Mouse (Mus musculus) limb, embryonic 15.5 days (tissue): ENCODE data around the gene Pou3f3. TPM values are rescaled to one million over a fixed set of nuclear protein-coding genes. Genes with fewer than 3 reads are reported as not detected.

Source experiments
- ATAC-seq: fragments of 200-750 bp; cut with Nextera tagmentation; 2 replicates; pipeline ENCODE4 v1.8.0; 2017; ENCODE audit warnings: low read depth, moderate TSS enrichment; ENCODE audit not compliant: insufficient number of reproducible peaks, low FRiP score, low TSS enrichment
- H3K27ac ChIP-seq: fragments of 300-500 bp; sonication (generic); 2 replicates; pipeline ENCODE4 v1.5.1; 2015; ENCODE audit warnings: moderate library complexity, mild to moderate bottlenecking, inconsistent platforms
- H3K27me3 ChIP-seq: fragments of 300-500 bp; sonication (generic); 2 replicates; pipeline ENCODE4 v1.6.1; 2015; ENCODE audit warnings: inconsistent platforms
- H3K36me3 ChIP-seq: fragments of 300-500 bp; sonication (generic); 2 replicates; pipeline ENCODE4 v1.6.1; 2015; ENCODE audit warnings: inconsistent platforms
- H3K4me1 ChIP-seq: fragments of 300-500 bp; sonication (generic); 2 replicates; pipeline ENCODE4 v1.6.1; 2015; ENCODE audit warnings: inconsistent platforms
- H3K4me2 ChIP-seq: fragments of 300-500 bp; sonication (generic); 2 replicates; pipeline ENCODE4 v1.6.1; 2015; ENCODE audit warnings: mild to moderate bottlenecking, inconsistent platforms
- H3K4me3 ChIP-seq: fragments of 300-500 bp; sonication (generic); 2 replicates; pipeline ENCODE4 v1.5.1; 2015; ENCODE audit warnings: mild to moderate bottlenecking, inconsistent platforms
- H3K9ac ChIP-seq: fragments of 300-500 bp; sonication (generic); 2 replicates; pipeline ENCODE4 v1.6.1; 2015; ENCODE audit warnings: inconsistent platforms
- H3K9me3 ChIP-seq: fragments of 300-500 bp; sonication (generic); 2 replicates; pipeline ENCODE4 v1.6.1; 2016; ENCODE audit warnings: inconsistent platforms
- WGBS: fragments of 180-500 bp; shearing (Covaris S2); methylation state at CpG from one replicate; pipeline ENCODE4 v1.1.7; 2015; 5-methylcytosine and 5-hydroxymethylcytosine counted together
- polyA plus RNA-seq: library from polyadenylated mRNA; unstranded; fragments of >200 nt; fragmentation: Nextera tagmentation; extraction: Ambion mirVana; gene quantifications from 2 replicates; pipeline ENCODE4 v1.2.1, GENCODE M21; 2015

Gene Pou3f3
- polyA plus RNA-seq, 1 experiment from 2014 or later, result 0.86 TPM

- no peak for ATAC-seq
- H3K36me3 ChIP-seq, result no peaks in the 10 kb centered on the region
- peaks cover 15% of the 10 kb centered on the region for H3K4me1 ChIP-seq
- H3K27ac ChIP-seq, result no peak overlapping the region
- H3K4me2 ChIP-seq, result peak overlapping the region; percentile 71
- peak overlapping the region; percentile 7; the same call in 1 of the 2 replicates for H3K9ac ChIP-seq
- H3K27me3 ChIP-seq, result peaks cover 79% of the 10 kb centered on the region
- peak overlapping the region; percentile 34 for H3K4me3 ChIP-seq
- WGBS, result 1% methylated on average over 46 of the region's 46 CpGs
- no peaks in the 10 kb centered on the region for H3K9me3 ChIP-seq
These were observed 17.8 kb downstream of the Pou3f3 start for GRCm38 (mm10) chr1:42713104-42713932.

GRCm38 (mm10) chr1:42714016-42714931 is 18.7 kb downstream of the Pou3f3 start:
- WGBS, result 2% methylated on average over 23 of the region's 31 CpGs
- no peaks in the 10 kb centered on the region for H3K9me3 ChIP-seq
- no peaks in the 10 kb centered on the region for H3K36me3 ChIP-seq
- no peak overlapping the region for H3K27ac ChIP-seq
- H3K9ac ChIP-seq, result no peak overlapping the region
- peaks cover 17% of the 10 kb centered on the region for H3K4me1 ChIP-seq
- 0 out of 2 replicates have a peak, but pooled peaks have one; percentile 41 for ATAC-seq
- peak overlapping the region; percentile 34 for H3K4me3 ChIP-seq
- H3K27me3 ChIP-seq, result peaks cover 78% of the 10 kb centered on the region
- peak overlapping the region; percentile 71 for H3K4me2 ChIP-seq

GRCm38 (mm10) chr1:42718549-42718948 is 23.0 kb downstream of the Pou3f3 start:
- no peak for ATAC-seq
- H3K27me3 ChIP-seq, result peaks cover 49% of the 10 kb centered on the region
- H3K36me3 ChIP-seq, result no peaks in the 10 kb centered on the region
- WGBS, result 22% methylated on average over 5 of the region's 5 CpGs
- H3K27ac ChIP-seq, result no peak overlapping the region
- H3K9ac ChIP-seq, result no peak overlapping the region
- H3K4me3 ChIP-seq, result no peak overlapping the region
- no peak overlapping the region for H3K4me2 ChIP-seq
- H3K4me1 ChIP-seq, result peaks cover 10% of the 10 kb centered on the region
- H3K9me3 ChIP-seq, result no peaks in the 10 kb centered on the region

GRCm38 (mm10) chr1:42721353-42721752 is 25.8 kb downstream of the Pou3f3 start:
- Histone ChIP-seq H3K4me3 (no peak overlapping the region), H3K4me2 (no peak overlapping the region), H3K27ac (no peak overlapping the region), H3K4me1 (0 out of 2 replicates have a peak, but pooled peaks cover 2% of the 10 kb centered on the region), H3K27me3 (peaks cover 23% of the 10 kb centered on the region), H3K9me3 (no peaks in the 10 kb centered on the region), H3K36me3 (no peaks in the 10 kb centered on the region), H3K9ac (no peak overlapping the region)
- WGBS, result 67% methylated on average over 5 of the region's 5 CpGs
- no peak for ATAC-seq

GRCm38 (mm10) chr1:42723769-42724300 is 28.3 kb downstream of the Pou3f3 start:
- Histone ChIP-seq H3K27me3 (peaks cover 13% of the 10 kb centered on the region; the same call in 1 of the 2 replicates), H3K4me2 (no peak overlapping the region), H3K27ac (no peak overlapping the region), H3K36me3 (no peaks in the 10 kb centered on the region), H3K9ac (no peak overlapping the region), H3K4me3 (no peak overlapping the region), H3K9me3 (no peaks in the 10 kb centered on the region), H3K4me1 (no peaks in the 10 kb centered on the region)
- 78% methylated on average over 1 of the region's 1 CpGs for WGBS
- ATAC-seq, result no peak

- no peak for ATAC-seq
- no peak overlapping the region for H3K4me2 ChIP-seq
- H3K4me1 ChIP-seq, result no peaks in the 10 kb centered on the region
- no peak overlapping the region for H3K9ac ChIP-seq
- no peaks in the 10 kb centered on the region for H3K9me3 ChIP-seq
- no peaks in the 10 kb centered on the region for H3K36me3 ChIP-seq
- WGBS, result 83% methylated on average over 2 of the region's 2 CpGs
- no peak overlapping the region for H3K4me3 ChIP-seq
- 0 out of 2 replicates have a peak, but pooled peaks cover 5% of the 10 kb centered on the region for H3K27me3 ChIP-seq
- no peak overlapping the region for H3K27ac ChIP-seq
These were observed 29.3 kb downstream of the Pou3f3 start for GRCm38 (mm10) chr1:42724881-42725280.

GRCm38 (mm10) chr1:42727161-42727560 is 31.6 kb downstream of the Pou3f3 start:
- H3K9me3 ChIP-seq, result no peaks in the 10 kb centered on the region
- no peak overlapping the region for H3K9ac ChIP-seq
- no peak for ATAC-seq
- H3K36me3 ChIP-seq, result no peaks in the 10 kb centered on the region
- H3K27ac ChIP-seq, result no peak overlapping the region
- no peaks in the 10 kb centered on the region for H3K4me1 ChIP-seq
- H3K4me2 ChIP-seq, result no peak overlapping the region
- H3K4me3 ChIP-seq, result no peak overlapping the region
- 80% methylated on average over 5 of the region's 5 CpGs for WGBS
- H3K27me3 ChIP-seq, result no peaks in the 10 kb centered on the region

GRCm38 (mm10) chr1:42727676-42728075 is 32.1 kb downstream of the Pou3f3 start:
- no peak overlapping the region for H3K9ac ChIP-seq
- ATAC-seq, result no peak
- no peak overlapping the region for H3K4me3 ChIP-seq
- H3K4me1 ChIP-seq, result no peaks in the 10 kb centered on the region
- no peaks in the 10 kb centered on the region for H3K27me3 ChIP-seq
- H3K4me2 ChIP-seq, result no peak overlapping the region
- 63% methylated on average over 7 of the region's 7 CpGs for WGBS
- no peaks in the 10 kb centered on the region for H3K36me3 ChIP-seq
- no peak overlapping the region for H3K27ac ChIP-seq
- H3K9me3 ChIP-seq, result no peaks in the 10 kb centered on the region

GRCm38 (mm10) chr1:42741383-42742241 is 46.0 kb downstream of the Pou3f3 start:
- Histone ChIP-seq H3K9me3 (no peaks in the 10 kb centered on the region), H3K4me3 (no peak overlapping the region), H3K27ac (no peak overlapping the region), H3K9ac (no peak overlapping the region), H3K4me2 (no peak overlapping the region), H3K36me3 (no peaks in the 10 kb centered on the region), H3K27me3 (no peaks in the 10 kb centered on the region), H3K4me1 (peaks cover 5% of the 10 kb centered on the region; the same call in 1 of the 2 replicates)
- ATAC-seq, result no peak
- 62% methylated on average over 16 of the region's 16 CpGs for WGBS

GRCm38 (mm10) chr1:42742242-42742560 is 46.6 kb downstream of the Pou3f3 start:
- Histone ChIP-seq H3K4me3 (no peak overlapping the region), H3K27ac (no peak overlapping the region), H3K4me1 (peaks cover 5% of the 10 kb centered on the region; the same call in 1 of the 2 replicates), H3K4me2 (no peak overlapping the region), H3K36me3 (no peaks in the 10 kb centered on the region), H3K9me3 (no peaks in the 10 kb centered on the region), H3K9ac (no peak overlapping the region), H3K27me3 (no peaks in the 10 kb centered on the region)
- 81% methylated on average over 4 of the region's 4 CpGs for WGBS
- ATAC-seq, result no peak

GRCm38 (mm10) chr1:42745047-42745446 is 49.5 kb downstream of the Pou3f3 start:
- no peaks in the 10 kb centered on the region for H3K9me3 ChIP-seq
- H3K4me2 ChIP-seq, result no peak overlapping the region
- H3K27ac ChIP-seq, result no peak overlapping the region
- no peak for ATAC-seq
- H3K4me1 ChIP-seq, result peaks cover 5% of the 10 kb centered on the region; the same call in 1 of the 2 replicates
- H3K27me3 ChIP-seq, result no peaks in the 10 kb centered on the region
- H3K36me3 ChIP-seq, result no peaks in the 10 kb centered on the region
- H3K4me3 ChIP-seq, result no peak overlapping the region
- no peak overlapping the region for H3K9ac ChIP-seq
- WGBS, result 64% methylated on average over 3 of the region's 3 CpGs
